Mouse (Mus musculus) adrenal gland, adult 18-20 months (tissue): Measurements from ENCODE around the gene Nr2c2. TPM values are rescaled to one million over a fixed set of nuclear protein-coding genes. Genes with fewer than 3 reads are reported as not detected.
"Not testable (repeated sequence)": the region's sequence is repeated elsewhere in the genome, so short reads cannot be mapped to it uniquely, and the experiment has no call there.

ENCODE experiments used
- DNase-seq, 2 experiments: peaks; one replicate each; pipeline ENCODE4 v3.0.0; 2021 to 2022; ENCODE audit warnings: low spot score in 2 of 2
- long read RNA-seq, 2 experiments: library from polyadenylated mRNA; stranded (forward); transcript quantifications; one replicate each; pipeline ENCODE4 v2.0.0; 2021
- total RNA-seq, 2 experiments: library from RNA; stranded (reverse); gene quantifications; 1 replicate in 1 of 2; 2 replicates in 1 of 2; pipeline ENCODE4 v1.2.3; 2021

The Nr2c2 gene
- total RNA-seq, result 10 to 100 TPM; 27.4 to 31.7 TPM
- long read RNA-seq, experiment 1, partial matches to known transcripts, result 2 of 3 reads
- long read RNA-seq, experiment 1, other reads (novel, unspliced or antisense), result 1 of 3 reads
- long read RNA-seq, experiment 2, full-length matches to known transcripts, result 8 of 18 reads
- long read RNA-seq, experiment 2, partial matches to known transcripts, result 3 of 18 reads
- long read RNA-seq, experiment 2, other reads (novel, unspliced or antisense), result 7 of 18 reads

GRCm38 (mm10) chr6:92091130-92091591, at the start of gene Nr2c2:
Nr2c2 (plus strand) TSS chr6:92091390.
- peak; percentile 88 to 90 for DNase-seq

GRCm38 (mm10) chr6:92042055-92042454, 49.1 kb upstream of the Nr2c2 start:
- no peak for DNase-seq

- no peak for DNase-seq
These were observed 48.3 kb upstream of the Nr2c2 start for GRCm38 (mm10) chr6:92042850-92043249.

GRCm38 (mm10) chr6:92057768-92058167, 33.4 kb upstream of the Nr2c2 start:
- DNase-seq, result no peak

GRCm38 (mm10) chr6:92061725-92062124, 29.5 kb upstream of the Nr2c2 start:
- DNase-seq, result no peak

GRCm38 (mm10) chr6:92063452-92063851, 27.7 kb upstream of the Nr2c2 start:
- no peak for DNase-seq

GRCm38 (mm10) chr6:92064101-92064500, 27.1 kb upstream of the Nr2c2 start:
- no peak for DNase-seq

- DNase-seq, result peak; percentile 38 to 60
These were observed 25.3 kb upstream of the Nr2c2 start for GRCm38 (mm10) chr6:92065721-92066496.

- DNase-seq, result peak; percentile 73 to 79
These were observed 23.9 kb upstream of the Nr2c2 start for GRCm38 (mm10) chr6:92067146-92067790.

GRCm38 (mm10) chr6:92071121-92071839, 19.9 kb upstream of the Nr2c2 start:
- no peak for DNase-seq

GRCm38 (mm10) chr6:92080730-92081129, 10.5 kb upstream of the Nr2c2 start:
- no peak for DNase-seq

GRCm38 (mm10) chr6:92082756-92083155, 8.4 kb upstream of the Nr2c2 start:
- no peak for DNase-seq

GRCm38 (mm10) chr6:92084932-92085331, 6.3 kb upstream of the Nr2c2 start:
- DNase-seq, result no peak

GRCm38 (mm10) chr6:92089141-92089540, 2.0 kb upstream of the Nr2c2 start:
- DNase-seq, result not testable (repeated sequence)

- DNase-seq, result no peak
These were observed 1.2 kb upstream of the Nr2c2 start for GRCm38 (mm10) chr6:92089982-92090381.

- DNase-seq, result no peak
These were observed 693 bp upstream of the Nr2c2 start for GRCm38 (mm10) chr6:92090497-92090896.

- peak; percentile 100 for DNase-seq
These were observed 738 bp downstream of the Nr2c2 start for GRCm38 (mm10) chr6:92091767-92092489.

- no peak for DNase-seq
These were observed 1.5 kb downstream of the Nr2c2 start for GRCm38 (mm10) chr6:92092737-92093136.

- DNase-seq, result no peak
These were observed 2.7 kb downstream of the Nr2c2 start for GRCm38 (mm10) chr6:92093869-92094268.

GRCm38 (mm10) chr6:92100679-92101360, 9.6 kb downstream of the Nr2c2 start:
- DNase-seq, result no peak
